30 mouse cellular contexts compared by ENCODE assay signal in the genomic region with DNA sequence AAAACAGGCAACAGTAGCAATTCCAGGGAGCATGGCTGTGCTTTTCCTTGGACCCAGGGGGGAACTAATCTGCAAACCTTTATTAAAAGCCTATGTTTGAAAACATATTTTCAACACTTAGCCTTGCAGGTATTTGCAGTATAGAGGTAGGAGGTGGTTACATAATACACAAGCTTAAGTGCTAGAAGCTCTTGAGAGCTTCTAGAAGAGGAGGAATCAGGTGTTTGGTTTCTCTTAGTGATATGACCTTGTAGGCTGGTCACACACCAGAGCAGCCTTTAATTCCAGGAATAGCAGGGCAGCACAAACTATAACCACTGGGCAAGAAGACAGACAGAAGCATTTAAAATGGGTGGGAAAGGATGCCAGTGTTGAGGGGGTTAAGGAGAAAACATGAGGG.
"Had no signal": no experiment of that assay in that cellular context is flagged by ENCODE, and none has a peak within 500 bp of the region (broad histone marks: within the 10 kb centered on the region; RNA-seq: fewer than 3 reads in every experiment).

No protein-coding gene starts in this region.

- H3K36me3 ChIP-seq: limb, embryonic 10.5 days; limb, embryonic 12.5 days; limb, embryonic 13.5 days; limb, embryonic 15.5 days; liver, embryonic 12.5 days; liver, embryonic 13.5 days; liver, embryonic 15.5 days; lung, embryonic 15.5 days; midbrain, embryonic 10.5 days; midbrain, embryonic 12.5 days; midbrain, embryonic 13.5 days; midbrain, embryonic 15.5 days; neural tube, embryonic 12.5 days had no signal

- ATAC-seq: liver, embryonic 12.5 days; liver, postnatal 0 days; midbrain, embryonic 13.5 days; midbrain, embryonic 15.5 days; midbrain, embryonic 16.5 days had no signal

- H3K4me1 ChIP-seq: limb, embryonic 10.5 days; limb, embryonic 12.5 days; limb, embryonic 13.5 days; limb, embryonic 15.5 days; liver, embryonic 12.5 days; liver, embryonic 13.5 days; liver, embryonic 15.5 days; lung, embryonic 15.5 days; megakaryocyte, embryonic 14.5 days; midbrain, embryonic 12.5 days; midbrain, embryonic 13.5 days; midbrain, embryonic 15.5 days; neural tube, embryonic 12.5 days had no signal

- H3K27ac ChIP-seq: left cerebral cortex, adult 2 months; limb, embryonic 10.5 days; limb, embryonic 12.5 days; limb, embryonic 13.5 days; limb, embryonic 15.5 days; liver, embryonic 12.5 days; liver, embryonic 13.5 days; liver, embryonic 14.5 days; liver, embryonic 15.5 days; lung, embryonic 15.5 days; macrophage; midbrain, embryonic 10.5 days; midbrain, embryonic 12.5 days; midbrain, embryonic 13.5 days; midbrain, embryonic 15.5 days; neural tube, embryonic 12.5 days had no signal

- H3K27me3 ChIP-seq: limb, embryonic 12.5 days; limb, embryonic 13.5 days; limb, embryonic 15.5 days; liver, embryonic 12.5 days; liver, embryonic 13.5 days; liver, embryonic 15.5 days; lung, embryonic 15.5 days; megakaryocyte, embryonic 14.5 days; midbrain, embryonic 12.5 days; midbrain, embryonic 13.5 days; midbrain, embryonic 15.5 days; neural tube, embryonic 12.5 days had no signal

- H3K9me3 ChIP-seq: limb, embryonic 10.5 days; limb, embryonic 12.5 days; limb, embryonic 13.5 days; limb, embryonic 15.5 days; liver, embryonic 12.5 days; liver, embryonic 13.5 days; liver, embryonic 15.5 days; lung, embryonic 15.5 days; megakaryocyte, embryonic 14.5 days; midbrain, embryonic 10.5 days; midbrain, embryonic 12.5 days; midbrain, embryonic 13.5 days; midbrain, embryonic 15.5 days; neural tube, embryonic 12.5 days had no signal

- H3K4me3 ChIP-seq: left cerebral cortex, adult 2 months; limb, embryonic 10.5 days; limb, embryonic 12.5 days; limb, embryonic 13.5 days; limb, embryonic 15.5 days; liver, embryonic 12.5 days; liver, embryonic 13.5 days; liver, embryonic 15.5 days; lung, embryonic 15.5 days; megakaryocyte, embryonic 14.5 days; midbrain, embryonic 10.5 days; midbrain, embryonic 12.5 days; midbrain, embryonic 13.5 days; midbrain, embryonic 15.5 days; myocyte; neural tube, embryonic 12.5 days had no signal

- H3K9ac ChIP-seq: limb, embryonic 12.5 days; limb, embryonic 13.5 days; limb, embryonic 15.5 days; liver, embryonic 12.5 days; liver, embryonic 13.5 days; liver, embryonic 14.5 days; liver, embryonic 15.5 days; liver, postnatal 0 days; lung, embryonic 14.5 days; lung, embryonic 15.5 days; midbrain, embryonic 12.5 days; midbrain, embryonic 13.5 days; midbrain, embryonic 15.5 days; neural tube, embryonic 12.5 days had no signal

- H3K4me2 ChIP-seq: limb, embryonic 12.5 days; limb, embryonic 13.5 days; limb, embryonic 15.5 days; liver, embryonic 11.5 days; liver, embryonic 12.5 days; liver, embryonic 13.5 days; liver, embryonic 15.5 days; lung, embryonic 14.5 days; lung, embryonic 15.5 days; midbrain, embryonic 11.5 days; midbrain, embryonic 12.5 days; midbrain, embryonic 13.5 days; midbrain, embryonic 15.5 days; neural tube, embryonic 12.5 days had no signal

- DNase-seq: left cerebral cortex, postnatal 4 days; liver; liver, embryonic 13.5 days; liver, postnatal 0 days; lung, adult 18-20 months; lung, embryonic 14.5 days; lung, postnatal 10 days; lung, postnatal 36 days; lung, postnatal 4 days; midbrain, embryonic 14.5 days had no signal
